Mouse (Mus musculus) brain, embryonic 14.5 days (tissue): ENCODE results near the gene Zmiz1.

Experiments used
- CTCF ChIP-seq: fragments of 200-500 bp; IDR thresholded peaks from 2 replicates; pipeline ENCODE4 v1.5.1; 2012; ENCODE audit warnings: inconsistent platforms, mild to moderate bottlenecking, moderate library complexity, borderline replicate concordance; ENCODE audit not compliant: insufficient read depth, insufficient read length; ENCODE audit errors: extremely low read depth
- POLR2A ChIP-seq: fragments of 200-500 bp; IDR thresholded peaks from 2 replicates; pipeline ENCODE4 v1.6.1; 2012; ENCODE audit warnings: mild to moderate bottlenecking, inconsistent platforms, borderline replicate concordance; ENCODE audit not compliant: poor library complexity, insufficient read depth, insufficient read length, severe bottlenecking; ENCODE audit errors: extremely low read depth

GRCm38 (mm10) chr14:25583899-25584298 is 124.9 kb downstream of the Zmiz1 start:
- TF ChIP-seq POLR2A (no peak), CTCF (no peak)
